ENCODE assay signal across 18 mouse cellular contexts in genomic region chr7:80606435-80606834, GRCm38 (mm10).
DNase-seq lines count a peak whose midpoint lies in the region; ATAC-seq and TF ChIP-seq lines count a peak whose summit lies in the region.
"Had no signal": no experiment of that assay in that cellular context is flagged by ENCODE, and none has a peak within 500 bp of the region (broad histone marks: within the 10 kb centered on the region; RNA-seq: fewer than 3 reads in every experiment).

No protein-coding gene starts in this region.

- H3K9me3 ChIP-seq in hindbrain, postnatal 0 days (ENCODE audit: low read length): no peaks in the 10 kb centered on the region
- no peaks in the 10 kb centered on the region for H3K9me3 ChIP-seq in hindbrain, embryonic 11.5 days (ENCODE audit: control insufficient read depth, low read length)
- no peaks in the 10 kb centered on the region for H3K9me3 ChIP-seq in lung, embryonic 14.5 days (ENCODE audit: low read depth, low read length)
- H3K9me3 ChIP-seq in MEL (replicated peaks; ENCODE audit: insufficient read depth, low read length): no peaks in the 10 kb centered on the region
- H3K9me3 ChIP-seq: embryonic facial prominence, embryonic 13.5 days; forebrain, embryonic 15.5 days; hindbrain, embryonic 13.5 days; limb, embryonic 15.5 days; midbrain, embryonic 15.5 days had no signal

- H3K9ac ChIP-seq in hindbrain, postnatal 0 days (replicated peaks; ENCODE audit: low read length): no peak overlapping the region
- no peak overlapping the region for H3K9ac ChIP-seq in hindbrain, embryonic 11.5 days (ENCODE audit: low read depth, low read length)
- no peak overlapping the region for H3K9ac ChIP-seq in lung, embryonic 14.5 days
- no peak overlapping the region for H3K9ac ChIP-seq in MEL (ENCODE audit: control insufficient read depth, low read depth, low read length, poor library complexity, severe bottlenecking)
- H3K9ac ChIP-seq: embryonic facial prominence, embryonic 13.5 days; forebrain, embryonic 15.5 days; hindbrain, embryonic 13.5 days; limb, embryonic 15.5 days; midbrain, embryonic 15.5 days had no signal

- no peak overlapping the region for H3K4me2 ChIP-seq in hindbrain, postnatal 0 days (ENCODE audit: low read depth, low read length)
- no peak overlapping the region for H3K4me2 ChIP-seq in hindbrain, embryonic 11.5 days (replicated peaks; ENCODE audit: low read depth, low read length)
- no peak overlapping the region for H3K4me2 ChIP-seq in lung, embryonic 14.5 days
- H3K4me2 ChIP-seq: embryonic facial prominence, embryonic 13.5 days; forebrain, embryonic 15.5 days; hindbrain, embryonic 13.5 days; limb, embryonic 15.5 days; midbrain, embryonic 15.5 days had no signal

- H3K79me2 ChIP-seq in MEL (ENCODE audit: control insufficient read depth, insufficient read depth, low read length, poor library complexity): no peaks in the 10 kb centered on the region

- no peak for ATAC-seq in hindbrain, postnatal 0 days
- no peak for ATAC-seq in hindbrain, embryonic 11.5 days (ENCODE audit: low FRiP score)
- no peak for ATAC-seq in lung, embryonic 14.5 days (ENCODE audit: insufficient read depth)
- ATAC-seq: forebrain, embryonic 15.5 days; midbrain, embryonic 15.5 days had no signal

- no peak for DNase-seq in cerebellum, adult 2 months
- DNase-seq in cerebellum, postnatal 36 days: no peak
- DNase-seq in hindbrain, postnatal 0 days (ENCODE audit: low spot score): no peak
- no peak for DNase-seq in hindbrain, embryonic 11.5 days (ENCODE audit: low spot score)
- DNase-seq in lung, embryonic 14.5 days: no peak
- DNase-seq in lung, postnatal 14 days: no peak
- peak; percentile 40 for DNase-seq in MEL (ENCODE audit: low read depth, low spot score)
- DNase-seq in gastrocnemius, adult 18-20 months (ENCODE audit: low spot score): no peak
- DNase-seq: adrenal gland, adult 2 months; cerebellum, adult 9-11 months; right cerebral cortex, postnatal 25 days; thymus, adult 18-20 months; thymus, postnatal 4 days had no signal

- 89% methylated on average over 4 of the region's 4 CpGs for WGBS in cerebellum, adult 2 months
- WGBS in hindbrain, postnatal 0 days: 84% methylated on average over 4 of the region's 4 CpGs
- 88% methylated on average over 4 of the region's 4 CpGs for WGBS in hindbrain, embryonic 11.5 days
- 82% methylated on average over 4 of the region's 4 CpGs for WGBS in lung, embryonic 14.5 days

- H3K36me3 ChIP-seq in hindbrain, postnatal 0 days (ENCODE audit: insufficient read depth, low read length): peaks cover 24% of the 10 kb centered on the region
- H3K36me3 ChIP-seq in hindbrain, embryonic 11.5 days (ENCODE audit: control insufficient read depth, insufficient read depth, low read length): no peaks in the 10 kb centered on the region
- H3K36me3 ChIP-seq in lung, embryonic 14.5 days (ENCODE audit: insufficient read depth): peaks cover 20% of the 10 kb centered on the region; the same call in 1 of the 2 replicates
- no peaks in the 10 kb centered on the region; a peak in 1 of 4 replicates for H3K36me3 ChIP-seq in MEL (ENCODE audit: control insufficient read depth in 1 of 2, insufficient read depth in 2 of 2, low read length in 2 of 2)
- H3K36me3 ChIP-seq: midbrain, embryonic 15.5 days had no signal

- peaks cover 27% of the 10 kb centered on the region for H3K4me1 ChIP-seq in cerebellum, adult 2 months (ENCODE audit: control insufficient read depth, insufficient read depth, low read length)
- H3K4me1 ChIP-seq in hindbrain, postnatal 0 days (ENCODE audit: insufficient read depth, low read length): no peaks in the 10 kb centered on the region
- H3K4me1 ChIP-seq in hindbrain, embryonic 11.5 days (replicated peaks; ENCODE audit: control insufficient read depth, insufficient read depth, low read length): no peaks in the 10 kb centered on the region; the same call in 1 of the 2 replicates
- H3K4me1 ChIP-seq in lung, embryonic 14.5 days (ENCODE audit: insufficient read depth): no peaks in the 10 kb centered on the region
- no peaks in the 10 kb centered on the region for H3K4me1 ChIP-seq in MEL (ENCODE audit: control insufficient read depth in 1 of 2, insufficient read depth in 2 of 2, low read length in 2 of 2)
- H3K4me1 ChIP-seq: forebrain, embryonic 15.5 days; hindbrain, embryonic 13.5 days; limb, embryonic 15.5 days; midbrain, embryonic 15.5 days had no signal

- TF ChIP-seq POLR2A in cerebellum, adult 2 months (IDR thresholded peaks at IDR 0.05; ENCODE audit: borderline replicate concordance, insufficient read depth, low read length): no peak
- TF ChIP-seq POLR2A in MEL (IDR thresholded peaks at IDR 0.05; ENCODE audit: control insufficient read depth in 1 of 2, insufficient read depth in 1 of 2, low read depth in 1 of 2, low read length in 2 of 2, poor library complexity in 1 of 2): no peak

- no peak overlapping the region for H3K4me3 ChIP-seq in cerebellum, adult 2 months (replicated peaks; ENCODE audit: insufficient read depth, low read depth, low read length)
- no peak overlapping the region for H3K4me3 ChIP-seq in hindbrain, postnatal 0 days (ENCODE audit: low read length)
- no peak overlapping the region for H3K4me3 ChIP-seq in hindbrain, embryonic 11.5 days (ENCODE audit: low read depth, low read length)
- H3K4me3 ChIP-seq in lung, embryonic 14.5 days (ENCODE audit: low read depth, low read length): no peak overlapping the region
- H3K4me3 ChIP-seq in MEL (ENCODE audit: control insufficient read depth in 1 of 2, insufficient read depth in 1 of 2, low read depth in 2 of 2, low read length in 2 of 2): no peak overlapping the region
- H3K4me3 ChIP-seq: embryonic facial prominence, embryonic 13.5 days; forebrain, embryonic 15.5 days; hindbrain, embryonic 13.5 days; limb, embryonic 15.5 days; midbrain, embryonic 15.5 days had no signal

- TF ChIP-seq CTCF in cerebellum, adult 2 months (IDR thresholded peaks at IDR 0.05; ENCODE audit: borderline replicate concordance, insufficient read depth, low read depth, low read length): peak; percentile 1; the same call in 1 of the 2 replicates
- TF ChIP-seq CTCF in hindbrain, postnatal 0 days (IDR thresholded peaks at IDR 0.05; ENCODE audit: low read depth): 0 out of 2 replicates have a peak, but pooled peaks have one; percentile 24
- TF ChIP-seq CTCF in lung, embryonic 14.5 days (IDR thresholded peaks at IDR 0.05; ENCODE audit: low read depth): peak; percentile 16; the same call in 1 of the 2 replicates
- TF ChIP-seq CTCF in MEL (IDR thresholded peaks at IDR 0.05 in 2 of 3, conservative IDR thresholded peaks at IDR 0.05 in 1 of 3; ENCODE audit: control insufficient read depth in 1 of 3, insufficient read depth in 1 of 3, low read depth in 2 of 3, low read length in 3 of 3, poor library complexity in 1 of 3, severe bottlenecking in 1 of 3): peak in 2 of 3 experiments; percentile 6 to 49; a peak in 2 of 6 replicates

- H3K27me3 ChIP-seq in cerebellum, adult 2 months (ENCODE audit: control insufficient read depth, insufficient read depth, low read length): no peaks in the 10 kb centered on the region
- H3K27me3 ChIP-seq in hindbrain, postnatal 0 days (ENCODE audit: insufficient read depth, low read length): no peaks in the 10 kb centered on the region
- H3K27me3 ChIP-seq in hindbrain, embryonic 11.5 days (ENCODE audit: control insufficient read depth, insufficient read depth, low read length): no peaks in the 10 kb centered on the region
- H3K27me3 ChIP-seq in lung, embryonic 14.5 days (ENCODE audit: insufficient read depth, low read length): no peaks in the 10 kb centered on the region
- H3K27me3 ChIP-seq in MEL (ENCODE audit: control insufficient read depth in 1 of 2, insufficient read depth in 2 of 2, low read length in 2 of 2): no peaks in the 10 kb centered on the region
- H3K27me3 ChIP-seq: embryonic facial prominence, embryonic 13.5 days; forebrain, embryonic 15.5 days; hindbrain, embryonic 13.5 days; limb, embryonic 15.5 days; midbrain, embryonic 15.5 days had no signal

- TF ChIP-seq RAD21 in MEL (IDR thresholded peaks at IDR 0.05; ENCODE audit: low read depth, low read length): peak; percentile 45

- H3K27ac ChIP-seq in cerebellum, adult 2 months (ENCODE audit: insufficient read depth, low read length): no peak overlapping the region
- no peak overlapping the region for H3K27ac ChIP-seq in hindbrain, postnatal 0 days
- no peak overlapping the region for H3K27ac ChIP-seq in hindbrain, embryonic 11.5 days (ENCODE audit: low read depth, low read length)
- H3K27ac ChIP-seq in lung, embryonic 14.5 days (ENCODE audit: low read depth): no peak overlapping the region
- no peak overlapping the region for H3K27ac ChIP-seq in MEL (ENCODE audit: control insufficient read depth, low read depth, low read length)
- H3K27ac ChIP-seq: embryonic facial prominence, embryonic 13.5 days; forebrain, embryonic 15.5 days; hindbrain, embryonic 13.5 days; limb, embryonic 15.5 days; midbrain, embryonic 15.5 days had no signal

- no peak for TF ChIP-seq EP300 in MEL (IDR thresholded peaks at IDR 0.05; ENCODE audit: low read depth in 1 of 2, low read length in 2 of 2)

TF ChIP-seq in MEL, 35 proteins besides CTCF, POLR2A, EP300 and RAD21 (continues in another document):
- TF ChIP-seq ETS1 (IDR thresholded peaks at IDR 0.05; ENCODE audit: low read depth, low read length) (no peak), UBTF (IDR thresholded peaks at IDR 0.05; ENCODE audit: borderline replicate concordance, insufficient read depth, low read depth, low read length) (no peak), MAFK (IDR thresholded peaks at IDR 0.05; ENCODE audit: borderline replicate concordance, low read depth, low read length) (no peak), GATA1 (IDR thresholded peaks at IDR 0.05; ENCODE audit: low read depth, low read length) (no peak), NELFE (IDR thresholded peaks at IDR 0.05; ENCODE audit: low read depth, low read length) (no peak), ZKSCAN1 (IDR thresholded peaks at IDR 0.05; ENCODE audit: low read depth, low read length) (no peak), ZNF384 (IDR thresholded peaks at IDR 0.05; ENCODE audit: low read depth, low read length) (no peak), SMC3 (IDR thresholded peaks at IDR 0.05; ENCODE audit: low read depth, low read length) (peak; percentile 68), MXI1 (IDR thresholded peaks at IDR 0.05; ENCODE audit: low read depth, low read length) (no peak), HCFC1 (IDR thresholded peaks at IDR 0.05; ENCODE audit: low read depth, low read length) (no peak), CHD1 (IDR thresholded peaks at IDR 0.05; ENCODE audit: low read depth, low read length) (no peak), BHLHE40 (IDR thresholded peaks at IDR 0.05; ENCODE audit: borderline replicate concordance, low read depth, low read length) (no peak), E2F4 (IDR thresholded peaks at IDR 0.05; ENCODE audit: borderline replicate concordance, low read depth, low read length) (no peak), MEF2A (IDR thresholded peaks at IDR 0.05; ENCODE audit: extremely low read depth, insufficient replicate concordance, low read depth, low read length, poor library complexity, severe bottlenecking) (no peak), SIN3A (IDR thresholded peaks at IDR 0.05; ENCODE audit: low read length) (no peak), KAT2A (conservative IDR thresholded peaks at IDR 0.05; ENCODE audit: low read depth, low read length) (no peak), ZMIZ1 (IDR thresholded peaks at IDR 0.05; ENCODE audit: low read depth, low read length) (no peak)
